Mouse (Mus musculus): ENCODE data around the gene Fmo5.

GRCm38 (mm10) chr3:97641396-97641795, 12.8 kb downstream of the Fmo5 start:
- TF ChIP-seq ZC3H11A (IDR thresholded peaks at IDR 0.05; ENCODE audit: borderline replicate concordance, low read depth, low read length) (no peak), MAFK (IDR thresholded peaks at IDR 0.05; ENCODE audit: insufficient read depth, low read depth, low read length) (no peak), HCFC1 (IDR thresholded peaks at IDR 0.05; ENCODE audit: borderline replicate concordance, insufficient read depth, low read length) (no peak)

Data from ES-E14 (cell line).